Mouse (Mus musculus): ENCODE data around the gene Enthd1.

- TF ChIP-seq CTCF (IDR thresholded peaks at IDR 0.05; ENCODE audit: borderline replicate concordance, control insufficient read depth, extremely low read depth, insufficient read depth, low read length, poor library complexity) (no peak), POLR2A (IDR thresholded peaks at IDR 0.05; ENCODE audit: control insufficient read depth, extremely low read depth, insufficient read depth, low read length, poor library complexity) (no peak)
Measured at GRCm38 (mm10) chr15:80461446-80461845, 103.5 kb downstream of the Enthd1 start.
